Mouse (Mus musculus) right cerebral cortex, adult 2 months (tissue): ENCODE measurements around the gene Olfr10.
"Not testable (repeated sequence)": the region's sequence is repeated elsewhere in the genome, so short reads cannot be mapped to it uniquely, and the experiment has no call there.

ENCODE experiments used
- DNase-seq, 2 experiments: peaks; one replicate each; pipeline ENCODE4 v3.0.0; 2021 to 2022; ENCODE audit warnings: low spot score in 2 of 2

The Olfr10 gene

DNA sequence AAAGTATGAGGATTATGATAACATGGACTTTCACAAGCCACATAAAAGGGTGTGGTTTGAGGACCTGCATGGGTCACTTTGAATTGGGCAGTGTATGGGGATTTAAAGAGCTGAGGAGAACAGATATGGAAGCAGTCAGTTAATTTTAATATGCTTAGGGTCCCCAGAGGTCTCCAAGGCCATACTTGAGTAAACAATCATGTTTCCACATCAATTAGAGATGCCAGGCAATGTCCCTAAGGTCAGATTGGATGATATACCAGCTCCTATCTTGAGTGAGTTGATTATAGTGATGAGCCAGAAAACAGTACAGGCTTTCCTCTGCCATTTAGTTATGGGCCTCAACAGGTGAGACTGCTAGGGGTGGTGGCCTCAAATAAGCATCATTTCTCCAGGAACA is at the start of gene Olfr10:
Olfr10 (plus strand) TSS at position 301 of the 400 bp plus-strand sequence.
- DNase-seq: no peak

DNA sequence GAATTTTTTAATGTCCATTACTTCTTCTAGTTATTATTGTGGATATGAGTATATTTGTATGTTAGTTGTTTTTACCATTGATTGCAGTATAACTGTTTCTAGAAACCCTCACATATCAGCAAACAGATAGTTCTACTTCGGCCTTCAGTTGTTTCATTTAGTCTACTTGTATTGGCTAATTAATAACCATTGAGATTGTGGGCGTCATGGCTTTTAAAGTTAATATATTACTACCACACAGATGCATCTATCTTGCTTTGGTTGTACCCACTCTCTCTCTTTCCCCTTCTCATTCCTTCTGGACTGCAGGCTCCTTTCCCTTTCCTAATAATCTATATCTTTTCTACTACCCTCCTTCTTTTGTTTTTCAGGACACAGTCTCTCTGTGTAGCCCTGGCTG is 45.2 kb upstream of the Olfr10 start:
- DNase-seq: no peak

DNA sequence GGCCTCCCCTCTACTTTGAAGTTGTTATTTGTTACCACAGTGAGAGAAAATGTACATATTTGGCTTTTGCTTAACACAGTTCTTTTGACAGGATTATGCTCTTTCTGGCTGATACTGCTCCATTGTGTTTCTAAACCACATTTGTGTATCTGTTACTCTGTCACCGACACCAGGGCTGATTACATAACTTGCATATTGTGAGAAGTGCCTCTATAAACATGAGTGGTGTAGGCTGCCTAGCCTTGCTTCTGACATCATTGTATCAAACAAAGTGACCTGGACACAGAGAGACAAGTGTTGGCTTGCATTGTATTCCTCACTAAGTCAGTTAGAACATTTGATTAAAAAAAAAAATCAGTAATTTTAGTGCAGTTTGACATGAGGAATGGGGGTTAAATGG is 44.7 kb upstream of the Olfr10 start:
- no peak for DNase-seq

DNA sequence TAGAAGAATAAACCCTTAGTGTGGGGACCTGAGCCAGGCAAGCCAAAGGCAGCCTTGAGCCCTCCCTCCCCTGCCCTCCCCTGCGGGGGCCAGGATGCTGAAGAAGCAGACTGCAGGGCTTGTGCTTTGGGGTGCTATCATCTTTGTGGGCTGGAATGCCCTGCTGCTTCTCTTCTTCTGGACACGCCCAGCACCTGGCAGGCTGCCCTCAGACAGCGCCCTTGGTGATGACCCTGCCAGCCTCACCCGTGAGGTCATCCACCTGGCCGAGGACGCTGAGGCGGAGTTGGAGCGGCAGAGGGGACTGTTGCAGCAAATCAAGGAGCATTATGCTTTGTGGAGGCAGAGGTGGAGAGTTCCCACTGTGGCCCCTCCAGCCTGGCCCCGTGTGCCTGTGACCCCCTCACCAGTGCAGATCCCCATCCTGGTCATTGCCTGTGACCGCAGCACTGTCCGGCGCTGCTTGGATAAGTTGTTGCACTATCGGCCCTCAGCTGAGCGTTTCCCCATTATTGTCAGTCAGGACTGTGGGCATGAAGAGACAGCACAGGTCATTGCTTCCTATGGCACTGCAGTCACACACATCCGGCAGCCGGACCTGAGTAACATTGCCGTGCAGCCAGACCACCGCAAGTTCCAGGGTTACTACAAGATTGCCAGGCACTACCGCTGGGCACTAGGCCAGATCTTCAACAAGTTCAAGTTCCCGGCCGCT is 43.8 kb upstream of the Olfr10 start:
- no peak for DNase-seq

DNA sequence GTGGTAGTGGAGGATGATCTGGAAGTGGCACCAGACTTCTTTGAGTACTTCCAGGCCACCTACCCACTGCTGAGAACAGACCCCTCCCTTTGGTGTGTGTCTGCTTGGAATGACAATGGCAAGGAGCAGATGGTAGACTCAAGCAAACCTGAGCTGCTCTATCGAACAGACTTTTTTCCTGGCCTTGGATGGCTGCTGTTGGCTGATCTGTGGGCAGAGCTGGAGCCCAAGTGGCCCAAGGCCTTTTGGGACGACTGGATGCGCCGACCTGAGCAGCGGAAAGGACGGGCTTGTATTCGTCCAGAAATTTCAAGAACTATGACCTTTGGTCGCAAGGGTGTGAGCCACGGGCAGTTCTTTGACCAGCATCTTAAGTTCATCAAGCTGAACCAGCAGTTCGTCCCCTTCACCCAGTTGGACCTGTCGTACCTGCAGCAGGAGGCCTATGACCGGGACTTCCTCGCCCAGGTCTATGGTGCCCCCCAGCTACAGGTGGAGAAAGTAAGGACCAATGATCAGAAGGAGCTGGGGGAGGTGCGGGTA is 43.2 kb upstream of the Olfr10 start:
- DNase-seq: no peak

DNA sequence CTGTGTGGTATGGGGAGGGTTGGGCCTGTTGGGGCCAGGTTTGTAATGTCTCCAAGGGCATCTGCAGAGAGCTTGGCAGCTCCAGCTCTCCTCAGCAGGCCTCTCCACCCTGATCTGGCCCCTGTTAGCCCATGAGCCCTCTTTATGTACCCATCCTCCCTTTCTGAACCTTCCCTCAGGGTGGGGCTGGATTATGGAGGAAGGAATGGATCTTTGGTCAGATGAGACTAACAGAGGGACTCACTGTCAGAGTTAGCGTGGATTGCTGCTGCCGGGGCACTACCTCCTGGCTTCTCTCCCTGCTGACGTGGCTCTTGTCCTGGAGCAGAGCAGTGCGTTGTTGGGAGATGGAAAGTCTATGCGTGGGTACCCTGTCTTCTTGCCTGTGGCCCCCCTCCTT is 42.3 kb upstream of the Olfr10 start:
- DNase-seq: no peak

DNA sequence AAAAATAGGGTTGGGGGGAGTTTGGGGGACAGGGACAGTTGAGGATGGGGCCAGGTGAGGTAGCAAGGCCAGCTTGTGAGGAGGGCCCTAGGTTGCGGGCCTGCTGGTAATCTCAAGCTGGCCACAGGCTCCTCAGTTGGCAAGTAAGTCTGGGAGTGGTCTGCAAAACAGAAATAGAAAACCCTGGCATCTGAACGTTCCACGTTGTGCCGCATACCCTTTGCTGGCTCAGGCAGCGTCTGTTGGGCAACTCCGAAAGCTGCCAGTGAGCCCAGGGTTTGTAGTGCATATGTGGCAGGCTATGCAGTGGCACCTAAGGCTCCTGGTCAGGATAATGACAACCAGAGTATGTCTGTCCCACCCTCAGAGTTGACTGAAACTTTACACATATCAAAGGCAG is 41.4 kb upstream of the Olfr10 start:
- no peak for DNase-seq

DNA sequence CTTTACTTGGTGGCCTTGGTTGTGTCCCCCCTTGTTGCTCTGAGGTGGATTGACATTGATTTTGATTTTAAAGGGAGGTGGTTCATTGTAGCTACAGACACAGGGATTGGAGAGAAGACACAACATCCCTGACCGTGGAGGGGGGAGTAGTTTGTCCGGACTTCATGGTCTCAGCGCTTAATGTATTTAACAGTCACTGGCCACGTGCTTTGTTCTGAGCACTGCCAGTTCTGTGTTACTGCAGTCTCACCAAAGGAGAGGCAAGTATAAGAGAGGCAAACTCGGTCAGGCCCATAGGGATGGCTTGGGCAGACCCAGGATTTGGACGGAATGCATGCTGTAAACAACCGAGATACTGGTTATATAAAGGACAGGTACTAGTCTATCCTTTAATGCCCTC is 40.5 kb upstream of the Olfr10 start:
- no peak for DNase-seq

DNA sequence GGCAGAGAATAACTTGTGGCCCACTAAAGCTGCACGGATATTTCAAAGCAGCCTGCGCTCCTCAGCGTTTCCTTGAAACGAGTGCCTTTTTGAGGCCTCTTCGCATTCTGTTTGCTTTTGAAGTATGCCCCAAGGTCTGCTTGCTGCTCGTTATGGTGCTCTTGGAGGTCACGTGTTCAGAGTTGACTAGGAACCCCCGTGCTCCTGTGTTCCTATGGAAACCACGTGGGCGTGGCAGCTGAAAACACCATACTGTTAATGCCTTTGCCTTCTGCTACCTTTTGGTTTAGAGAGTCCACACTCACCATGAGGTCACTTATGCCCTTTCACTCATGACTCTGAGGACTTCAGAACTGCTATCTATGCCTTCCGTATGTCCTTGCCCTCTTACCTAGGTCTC is 39.9 kb upstream of the Olfr10 start:
- DNase-seq: no peak

DNA sequence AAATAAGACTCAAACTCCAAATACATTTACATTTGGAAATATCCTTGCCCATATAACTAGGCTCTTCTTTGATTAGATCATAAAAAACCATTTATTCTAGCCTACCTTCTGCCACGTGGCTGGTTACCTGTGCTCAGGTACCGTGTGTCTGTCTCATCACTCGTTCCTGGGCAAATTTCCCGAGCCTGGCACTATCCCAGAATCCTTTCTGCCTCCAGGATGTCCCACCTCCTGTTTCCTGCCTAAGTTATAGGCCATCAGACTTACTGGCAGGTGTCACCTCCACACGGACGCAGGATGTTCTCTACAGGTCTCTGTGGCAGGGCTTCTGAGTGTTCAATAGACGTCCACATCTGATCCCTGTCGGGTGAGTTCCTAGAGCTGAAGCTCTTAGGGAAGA is 39.4 kb upstream of the Olfr10 start:
- no peak for DNase-seq

DNA sequence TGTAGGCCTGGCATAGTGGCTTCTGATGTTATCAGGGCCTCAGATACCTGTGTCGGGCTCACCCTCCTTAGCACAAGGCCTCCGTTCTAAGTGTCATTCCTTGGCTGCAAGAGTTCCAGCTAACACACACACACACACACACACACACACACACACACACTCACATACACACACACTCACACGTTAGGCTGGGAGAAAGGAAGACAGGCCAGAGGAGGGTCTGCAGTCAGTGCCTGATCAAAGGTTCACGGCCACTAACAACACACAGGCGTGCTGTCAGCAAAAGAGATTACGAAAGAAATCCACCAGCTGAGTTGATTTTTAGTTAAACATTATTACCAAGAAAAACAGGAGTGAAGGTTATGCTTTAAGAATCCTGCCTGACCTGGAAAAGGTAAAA is 37.9 kb upstream of the Olfr10 start:
- no peak for DNase-seq

DNA sequence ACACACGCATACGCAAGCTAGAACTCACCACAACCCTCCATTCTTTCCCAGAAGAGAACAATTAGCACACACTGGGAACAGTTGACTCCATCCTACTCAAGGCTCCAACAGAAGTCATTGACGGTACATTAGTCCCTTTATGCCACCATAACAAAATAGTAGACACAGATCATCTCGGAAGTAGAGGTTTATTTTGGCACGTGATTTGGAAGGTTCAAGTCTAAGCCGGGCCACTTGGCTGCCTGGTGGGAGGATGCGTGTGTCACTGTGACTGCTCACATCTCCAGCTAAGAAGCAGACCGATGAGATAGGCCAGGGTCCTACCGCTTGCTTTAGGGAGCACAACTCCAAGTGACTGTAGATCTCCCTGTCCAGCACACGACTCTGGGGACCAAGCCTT is 37.2 kb upstream of the Olfr10 start:
- no peak for DNase-seq

DNA sequence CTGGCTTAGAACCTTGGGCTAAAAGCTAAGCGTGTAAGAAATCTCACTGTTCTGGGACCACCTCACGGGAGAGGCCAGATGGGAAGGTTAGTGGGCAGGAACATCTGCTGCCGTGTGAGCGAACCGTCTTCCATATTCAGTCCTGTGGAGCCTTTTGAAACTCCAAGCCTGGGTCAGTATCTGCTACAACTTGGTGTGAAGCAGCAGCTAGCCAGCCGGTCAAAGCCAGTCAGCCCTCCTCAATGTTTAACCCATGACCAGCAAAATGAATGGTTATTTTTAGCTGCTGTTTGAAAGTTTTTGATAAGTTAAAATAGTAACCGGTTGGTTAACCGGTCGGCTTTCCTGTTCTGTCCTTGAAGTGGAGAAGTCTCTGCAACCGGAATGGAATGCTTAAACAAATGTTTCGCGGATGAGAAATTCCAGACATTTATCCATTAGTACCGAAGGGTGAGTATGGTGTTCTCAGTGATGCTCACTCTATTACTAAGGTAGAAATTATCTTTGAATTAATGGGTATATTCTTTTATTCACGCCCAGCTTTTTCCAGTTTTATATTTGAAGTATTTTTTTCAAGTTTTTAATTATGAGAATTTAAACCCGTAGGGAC is 36.5 kb upstream of the Olfr10 start:
- no peak for DNase-seq

DNA sequence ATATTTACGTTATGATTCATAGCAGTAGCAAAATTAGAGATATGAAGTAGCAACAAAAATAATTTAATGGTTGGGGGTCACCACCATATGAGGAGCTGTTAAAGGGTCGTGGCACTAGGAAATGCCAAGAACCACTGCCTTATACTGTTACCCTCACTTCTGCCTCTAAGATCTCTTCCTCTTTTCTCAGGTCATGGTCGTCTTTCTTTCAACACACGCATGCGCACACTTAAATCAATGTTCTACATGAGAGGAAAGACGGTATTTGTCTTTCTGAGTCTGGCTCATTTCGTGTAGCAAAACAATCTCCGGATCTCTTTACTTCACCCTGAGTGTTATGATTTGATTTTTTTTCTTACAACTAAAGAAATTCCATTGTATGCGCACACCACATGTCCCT is 34.8 kb upstream of the Olfr10 start:
- DNase-seq: no peak

DNA sequence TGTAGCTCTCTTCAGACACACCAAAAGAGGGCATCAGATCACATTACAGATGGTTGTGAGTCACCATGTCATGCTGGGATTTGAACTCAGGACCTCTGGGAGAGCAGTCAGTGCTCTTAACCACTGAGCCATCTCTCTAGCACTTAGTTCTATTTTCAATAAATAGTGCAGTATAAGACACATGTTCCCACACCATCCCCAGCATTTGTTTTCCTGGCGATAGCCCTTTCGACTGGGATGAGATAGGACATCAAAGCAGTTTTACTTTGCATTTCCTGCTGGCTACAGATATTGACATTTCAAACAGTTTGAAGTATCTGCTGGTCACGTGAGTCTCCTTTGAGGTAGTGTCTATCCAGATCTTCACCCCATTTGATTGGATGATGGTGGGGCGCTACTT is 34.2 kb upstream of the Olfr10 start:
- no peak for DNase-seq

DNA sequence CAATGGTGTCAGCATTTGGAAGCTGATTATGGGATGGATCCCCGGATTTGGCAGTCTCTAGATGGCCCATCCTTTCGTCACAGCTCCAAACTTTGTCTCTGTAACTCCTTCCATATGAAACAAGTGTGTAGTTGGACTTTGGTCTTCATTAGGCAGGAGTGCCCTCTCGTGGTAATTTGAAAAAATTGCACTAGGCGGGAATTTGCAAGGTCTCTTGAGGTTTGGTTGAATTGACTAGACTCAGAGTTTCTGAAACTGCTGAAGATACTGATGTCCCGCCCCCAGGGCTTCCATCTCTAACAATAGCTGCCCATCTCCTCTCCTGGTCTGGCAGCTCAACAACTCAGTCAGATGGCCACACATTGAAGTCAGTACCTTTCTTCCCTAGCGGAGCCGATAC is 33.2 kb upstream of the Olfr10 start:
- peak in 1 of 2 experiments; percentile 54 for DNase-seq

DNA sequence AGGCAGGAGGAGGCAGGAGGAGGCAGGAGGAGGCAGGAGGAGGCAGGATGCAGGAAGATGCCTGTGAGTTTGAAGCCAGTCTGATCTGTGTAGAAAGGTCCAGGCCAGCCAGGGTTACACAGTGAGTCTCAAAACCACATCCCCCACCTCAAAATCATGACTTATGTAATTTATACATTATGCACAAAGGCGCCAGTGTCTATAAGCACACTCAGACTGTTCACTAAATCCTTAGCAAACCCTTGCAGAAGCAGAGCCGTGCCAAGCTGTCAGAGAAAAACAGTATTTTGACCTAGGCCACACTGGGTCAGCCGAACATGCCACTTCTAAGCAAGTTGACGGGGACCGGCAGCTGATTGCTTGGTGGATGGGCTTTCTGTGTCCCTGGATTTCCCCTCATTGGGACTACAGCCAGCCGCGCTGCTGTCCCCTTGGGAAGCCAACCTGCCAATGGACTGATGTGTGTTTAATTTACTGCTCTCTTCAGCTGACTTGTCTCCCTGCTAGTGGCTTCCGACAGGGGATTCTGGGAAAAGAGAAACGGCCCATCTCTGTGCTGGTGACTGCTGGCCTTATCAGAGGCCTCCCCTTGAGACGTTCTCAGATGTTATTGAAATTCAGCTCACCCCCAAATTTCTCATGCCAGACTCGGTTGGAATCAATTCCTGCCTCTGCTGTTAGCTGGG is 30.6 kb upstream of the Olfr10 start:
- no peak for DNase-seq

DNA sequence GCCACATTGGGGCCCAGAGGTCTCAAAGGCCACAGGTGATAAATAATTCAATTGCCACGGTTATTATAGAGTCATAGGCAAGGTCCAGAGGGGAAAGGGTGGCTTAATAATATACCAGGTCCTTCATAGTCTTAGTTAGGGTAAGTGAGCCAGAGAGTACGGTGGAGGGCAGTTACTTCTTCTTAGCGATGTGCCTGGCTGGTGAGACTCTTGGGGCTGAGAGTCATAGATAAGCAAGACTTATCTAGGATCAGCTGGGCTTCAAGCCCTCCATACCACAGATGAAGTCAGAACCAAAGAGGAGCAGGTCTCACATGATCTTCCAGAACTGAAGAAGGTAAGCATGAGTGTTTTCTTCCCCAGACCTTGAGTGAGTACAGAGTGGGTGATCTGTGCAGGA is 26.3 kb upstream of the Olfr10 start, which contains the start of gene Olfr1393:
Olfr1393 (plus strand) TSS at position 83 of the 400 bp plus-strand sequence.
- DNase-seq: no peak

DNA sequence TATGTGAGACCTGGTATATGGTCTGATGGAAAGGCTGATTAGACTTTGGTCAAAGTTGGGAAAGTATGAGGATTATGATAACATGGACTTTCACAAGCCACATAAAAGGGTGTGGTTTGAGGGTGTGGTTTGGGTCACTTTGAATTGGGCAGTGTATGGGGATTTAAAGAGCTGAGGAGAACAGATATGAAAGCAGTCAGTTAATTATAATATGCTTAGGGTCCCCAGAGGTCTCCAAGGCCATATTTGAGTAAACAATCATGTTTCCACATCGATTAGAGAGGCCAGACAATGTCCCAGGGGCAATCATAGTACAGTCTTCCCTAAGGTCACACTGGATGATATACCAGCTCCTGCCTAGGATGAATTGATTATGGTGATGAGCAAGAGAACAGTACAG is 19.6 kb upstream of the Olfr10 start, which contains the start of gene Olfr1392:
Olfr1392 (plus strand) TSS at position 301 of the 400 bp plus-strand sequence.
- not testable (repeated sequence) for DNase-seq

DNA sequence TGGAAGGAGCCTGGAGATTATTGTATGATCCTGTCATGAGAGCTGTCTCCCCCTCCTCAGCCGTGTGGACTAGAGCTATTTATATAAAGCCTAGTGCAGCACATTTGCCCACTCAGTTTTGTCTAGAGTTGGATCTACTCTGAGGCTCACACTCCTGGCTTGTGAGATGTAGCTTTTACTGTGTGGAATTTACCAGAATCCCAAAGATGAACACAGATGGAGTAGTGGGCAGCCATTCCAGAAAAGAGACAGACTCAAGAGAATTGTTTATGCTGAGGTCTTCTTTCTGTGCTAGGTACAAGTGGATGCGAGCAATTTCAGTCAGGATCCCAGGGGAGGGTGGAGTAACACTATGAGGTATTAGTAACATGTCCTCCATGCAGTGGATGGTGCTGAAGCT is 17.3 kb upstream of the Olfr10 start:
- DNase-seq: peak; percentile 21 to 42

DNA sequence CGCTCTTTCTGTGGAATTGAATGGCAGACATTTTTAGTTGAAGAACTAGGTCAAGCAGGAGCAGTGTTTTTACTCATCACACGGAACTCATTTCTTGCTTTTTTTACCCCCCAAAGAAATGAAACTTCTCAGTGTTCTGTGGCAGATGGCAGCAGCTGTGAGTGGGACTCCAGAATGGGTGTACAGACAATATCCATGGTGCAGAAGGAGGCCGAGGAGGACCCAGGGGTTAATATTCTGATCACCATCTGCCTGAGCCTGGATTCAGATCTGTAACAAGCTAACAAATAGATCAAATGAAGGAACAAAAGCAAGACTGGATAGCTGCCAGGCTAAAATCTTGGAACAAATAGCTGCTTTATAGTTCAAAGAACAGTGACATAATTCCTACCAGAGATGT is 11.8 kb upstream of the Olfr10 start:
- DNase-seq: peak; percentile 71 to 75

DNA sequence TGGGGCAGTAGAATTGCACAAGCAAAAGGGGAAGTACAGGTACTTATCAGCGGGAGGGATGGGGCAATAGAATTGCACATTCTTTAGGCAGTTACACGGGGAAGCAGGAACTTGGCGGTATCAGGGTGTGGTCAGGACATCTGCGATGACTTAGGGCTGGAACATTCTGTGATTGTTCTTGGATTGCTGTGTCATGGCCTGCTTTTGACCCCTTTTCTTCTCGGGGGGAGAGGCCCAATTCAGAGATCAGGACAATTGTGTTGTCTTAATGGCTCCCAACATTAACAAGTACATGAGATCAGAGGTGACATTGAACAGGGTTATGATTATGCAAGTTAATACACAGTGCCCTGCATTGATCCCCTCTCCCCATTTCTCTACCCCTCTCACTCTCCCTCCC is 4.0 kb downstream of the Olfr10 start:
- DNase-seq: not testable (repeated sequence)

DNA sequence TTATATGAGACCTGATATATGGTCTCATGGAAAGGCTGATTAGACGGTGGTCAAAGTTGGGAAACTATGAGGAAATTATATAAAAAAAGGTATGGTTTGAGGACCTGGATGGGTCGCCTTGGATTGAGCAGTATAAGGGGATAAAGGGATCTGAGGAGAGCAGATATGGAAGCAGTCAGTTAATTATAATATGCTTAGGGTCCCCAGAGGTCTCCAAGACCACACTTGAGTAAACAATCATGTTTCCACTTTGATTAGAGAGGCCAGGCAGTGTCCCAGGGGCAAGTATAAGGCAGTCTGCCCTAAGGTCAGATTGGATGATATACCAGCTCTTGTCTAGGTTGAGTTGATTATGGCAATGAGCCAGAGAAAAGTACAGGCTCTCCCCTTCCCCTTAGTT is 17.9 kb downstream of the Olfr10 start, which contains the start of gene Olfr1391:
Olfr1391 (plus strand) TSS at position 301 of the 400 bp plus-strand sequence.
- DNase-seq: no peak
